ENCODE assay signal across 9 mouse cellular contexts in the genomic region with DNA sequence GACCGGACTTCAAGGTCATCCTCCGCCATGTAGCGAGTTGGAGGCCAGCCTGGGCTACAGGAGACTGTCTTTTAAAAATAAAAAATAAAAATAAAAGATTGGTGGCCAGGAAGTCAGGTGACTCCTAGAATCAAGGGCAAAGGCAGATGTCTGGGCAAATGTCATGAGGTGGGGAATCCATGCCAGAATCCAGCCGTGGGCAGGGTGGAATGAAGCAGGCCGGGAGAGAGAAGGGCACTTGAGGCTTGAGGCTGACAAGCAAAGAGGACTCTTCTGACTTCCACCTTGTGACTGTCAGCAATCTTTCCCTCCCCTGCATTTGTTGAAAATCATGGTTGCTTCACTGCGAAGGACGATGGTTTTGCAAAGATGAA. TPM values are rescaled to one million over a fixed set of nuclear protein-coding genes. Genes with fewer than 3 reads are reported as not detected.
DNase-seq lines count a peak whose midpoint lies in the region; ATAC-seq lines count a peak whose summit lies in the region.
"Had no signal": no experiment of that assay in that cellular context is flagged by ENCODE, and none has a peak within 500 bp of the region (broad histone marks: within the 10 kb centered on the region; RNA-seq: fewer than 3 reads in every experiment).

No protein-coding gene starts in this region.

- H3K9ac ChIP-seq in kidney, embryonic 16.5 days (replicated peaks; ENCODE audit: low read length) = peak overlapping the region; percentile 81
- H3K9ac ChIP-seq in hindbrain, embryonic 13.5 days = peak overlapping the region; percentile 91
- peak overlapping the region; percentile 78 for H3K9ac ChIP-seq in midbrain, embryonic 15.5 days

- peak overlapping the region; percentile 64 for H3K4me2 ChIP-seq in kidney, embryonic 16.5 days (replicated peaks; ENCODE audit: low read depth, low read length)
- H3K4me2 ChIP-seq in hindbrain, embryonic 13.5 days = peak overlapping the region; percentile 86
- peak overlapping the region; percentile 80 for H3K4me2 ChIP-seq in midbrain, embryonic 15.5 days

- intact Hi-C loops in gastrocnemius, postnatal 36 days (cut with DNase I) = loop anchor here (5.0 kb wide), 1 partner anchor 69 kb away; no protein-coding TSS in a partner anchor

- H3K4me1 ChIP-seq in kidney, embryonic 16.5 days (ENCODE audit: insufficient read depth, low read length) = peaks cover 8% of the 10 kb centered on the region; the same call in 1 of the 2 replicates
- H3K4me1 ChIP-seq in embryonic facial prominence, embryonic 10.5 days = peaks cover 11% of the 10 kb centered on the region
- peaks cover 21% of the 10 kb centered on the region for H3K4me1 ChIP-seq in hindbrain, embryonic 13.5 days (replicated peaks)
- peaks cover 16% of the 10 kb centered on the region for H3K4me1 ChIP-seq in midbrain, embryonic 15.5 days

- H3K4me3 ChIP-seq in kidney, embryonic 16.5 days (ENCODE audit: low read length) = peak overlapping the region; percentile 59
- H3K4me3 ChIP-seq in embryonic facial prominence, embryonic 10.5 days = peak overlapping the region; percentile 78
- H3K4me3 ChIP-seq in hindbrain, embryonic 13.5 days = peak overlapping the region; percentile 69
- peak overlapping the region; percentile 62 for H3K4me3 ChIP-seq in midbrain, embryonic 15.5 days

- no peak for DNase-seq in kidney, adult 8-10 months
- no peak for DNase-seq in embryonic facial prominence, embryonic 10.5 days (ENCODE audit: low spot score)
- no peak for DNase-seq in gastrocnemius, postnatal 36 days
- DNase-seq in frontal cortex, postnatal 14 days (ENCODE audit: low spot score in 2 of 2) = no peak
- no peak for DNase-seq in layer of hippocampus, adult 9-10 months (ENCODE audit: low spot score)

- no peaks in the 10 kb centered on the region for H3K9me3 ChIP-seq in kidney, embryonic 16.5 days (ENCODE audit: low read length)
- no peaks in the 10 kb centered on the region for H3K9me3 ChIP-seq in embryonic facial prominence, embryonic 10.5 days
- no peaks in the 10 kb centered on the region for H3K9me3 ChIP-seq in hindbrain, embryonic 13.5 days
- no peaks in the 10 kb centered on the region for H3K9me3 ChIP-seq in midbrain, embryonic 15.5 days

- no peaks in the 10 kb centered on the region for H3K36me3 ChIP-seq in kidney, embryonic 16.5 days (ENCODE audit: insufficient read depth, low read length)
- peaks cover 6% of the 10 kb centered on the region for H3K36me3 ChIP-seq in embryonic facial prominence, embryonic 10.5 days (replicated peaks)
- peaks cover 15% of the 10 kb centered on the region for H3K36me3 ChIP-seq in hindbrain, embryonic 13.5 days
- H3K36me3 ChIP-seq in midbrain, embryonic 15.5 days (replicated peaks) = no peaks in the 10 kb centered on the region

- H3K27ac ChIP-seq in kidney, embryonic 16.5 days (ENCODE audit: low read length) = no peak overlapping the region
- peak overlapping the region; percentile 93 for H3K27ac ChIP-seq in embryonic facial prominence, embryonic 10.5 days (replicated peaks)
- H3K27ac ChIP-seq in hindbrain, embryonic 13.5 days = peak overlapping the region; percentile 91
- H3K27ac ChIP-seq in midbrain, embryonic 15.5 days = peak overlapping the region; percentile 86

- H3K27me3 ChIP-seq in kidney, embryonic 16.5 days (ENCODE audit: insufficient read depth, low read length) = no peaks in the 10 kb centered on the region
- no peaks in the 10 kb centered on the region for H3K27me3 ChIP-seq in embryonic facial prominence, embryonic 10.5 days (replicated peaks; ENCODE audit: low read depth, poor library complexity, severe bottlenecking)
- no peaks in the 10 kb centered on the region for H3K27me3 ChIP-seq in hindbrain, embryonic 13.5 days
- no peaks in the 10 kb centered on the region for H3K27me3 ChIP-seq in midbrain, embryonic 15.5 days (replicated peaks)

- ATAC-seq in kidney, embryonic 16.5 days (ENCODE audit: low FRiP score, low TSS enrichment) = no peak
- no peak for ATAC-seq in hindbrain, embryonic 13.5 days (ENCODE audit: low FRiP score)
- ATAC-seq in midbrain, embryonic 15.5 days (replicated peaks) = no peak

- WGBS in kidney, embryonic 16.5 days = 82% methylated on average over 7 of the region's 7 CpGs
- 85% methylated on average over 7 of the region's 7 CpGs for WGBS in embryonic facial prominence, embryonic 10.5 days
- 85% methylated on average over 7 of the region's 7 CpGs for WGBS in hindbrain, embryonic 13.5 days
- 79% methylated on average over 7 of the region's 7 CpGs for WGBS in midbrain, embryonic 15.5 days

RNA-seq across cellular contexts. Expression of gene Eid2b, which starts 0.7 kb away (rescaled TPM):
- 9.2 and 9.9 TPM in 2 replicates for polyA plus RNA-seq in kidney, embryonic 16.5 days (2015; fragmentation: Nextera tagmentation; extraction: Ambion mirVana)
- polyA plus RNA-seq in embryonic facial prominence, embryonic 10.5 days (2016; fragmentation: Nextera tagmentation; extraction: Ambion mirVana) = 9.3 and 9.7 TPM in 2 replicates
- polyA plus RNA-seq in hindbrain, embryonic 13.5 days (2015; fragmentation: Nextera tagmentation; extraction: Ambion mirVana) = 36.0 and 36.9 TPM in 2 replicates
- 44.1 and 45.1 TPM in 2 replicates for polyA plus RNA-seq in midbrain, embryonic 15.5 days (2015; fragmentation: Nextera tagmentation; extraction: Ambion mirVana)
- 1 to 10 TPM; 5.2 to 5.9 TPM for total RNA-seq in gastrocnemius, postnatal 36 days (2021)

RNA-seq across cellular contexts. Expression of gene Eid2, which starts 10.6 kb away (rescaled TPM):
- 0.85 and 1.2 TPM in 2 replicates for polyA plus RNA-seq in kidney, embryonic 16.5 days (2015; fragmentation: Nextera tagmentation; extraction: Ambion mirVana)
- 2.0 and 2.7 TPM in 2 replicates for polyA plus RNA-seq in embryonic facial prominence, embryonic 10.5 days (2016; fragmentation: Nextera tagmentation; extraction: Ambion mirVana)
- 4.3 and 4.6 TPM in 2 replicates for polyA plus RNA-seq in hindbrain, embryonic 13.5 days (2015; fragmentation: Nextera tagmentation; extraction: Ambion mirVana)
- 16.4 and 21.0 TPM in 2 replicates for polyA plus RNA-seq in midbrain, embryonic 15.5 days (2015; fragmentation: Nextera tagmentation; extraction: Ambion mirVana)
- 1 to 10 TPM; 4.9 to 6.3 TPM for total RNA-seq in gastrocnemius, postnatal 36 days (2021)

RNA-seq across cellular contexts. Expression of gene Selenov, which starts 12.7 kb away (rescaled TPM):
- polyA plus RNA-seq in kidney, embryonic 16.5 days (2015; fragmentation: Nextera tagmentation; extraction: Ambion mirVana) = 0.41 and 0.74 TPM in 2 replicates
- polyA plus RNA-seq in embryonic facial prominence, embryonic 10.5 days (2016; fragmentation: Nextera tagmentation; extraction: Ambion mirVana) = 0.18 and 0.49 TPM in 2 replicates
- 0.74 and 1.2 TPM in 2 replicates for polyA plus RNA-seq in hindbrain, embryonic 13.5 days (2015; fragmentation: Nextera tagmentation; extraction: Ambion mirVana)
- 0.92 and 1.3 TPM in 2 replicates for polyA plus RNA-seq in midbrain, embryonic 15.5 days (2015; fragmentation: Nextera tagmentation; extraction: Ambion mirVana)
- total RNA-seq in gastrocnemius, postnatal 36 days (2021) = not detected
- polyA plus RNA-seq: large intestine, adult 2 months had no signal

RNA-seq across cellular contexts. Expression of gene Dll3, which starts 23.8 kb away (rescaled TPM):
- 0.50 and 0.68 TPM in 2 replicates for polyA plus RNA-seq in kidney, embryonic 16.5 days (2015; fragmentation: Nextera tagmentation; extraction: Ambion mirVana)
- polyA plus RNA-seq in embryonic facial prominence, embryonic 10.5 days (2016; fragmentation: Nextera tagmentation; extraction: Ambion mirVana) = 7.3 and 13.9 TPM in 2 replicates
- polyA plus RNA-seq in hindbrain, embryonic 13.5 days (2015; fragmentation: Nextera tagmentation; extraction: Ambion mirVana) = 22.2 and 24.5 TPM in 2 replicates
- polyA plus RNA-seq in midbrain, embryonic 15.5 days (2015; fragmentation: Nextera tagmentation; extraction: Ambion mirVana) = 22.6 and 23.1 TPM in 2 replicates
- total RNA-seq in gastrocnemius, postnatal 36 days (2021) = not detected

RNA-seq across cellular contexts. Expression of gene Timm50, which starts 33.6 kb away (rescaled TPM):
- 162 and 169 TPM in 2 replicates for polyA plus RNA-seq in kidney, embryonic 16.5 days (2015; fragmentation: Nextera tagmentation; extraction: Ambion mirVana)
- 215 and 243 TPM in 2 replicates for polyA plus RNA-seq in embryonic facial prominence, embryonic 10.5 days (2016; fragmentation: Nextera tagmentation; extraction: Ambion mirVana)
- polyA plus RNA-seq in hindbrain, embryonic 13.5 days (2015; fragmentation: Nextera tagmentation; extraction: Ambion mirVana) = 134 and 136 TPM in 2 replicates
- 129 and 136 TPM in 2 replicates for polyA plus RNA-seq in midbrain, embryonic 15.5 days (2015; fragmentation: Nextera tagmentation; extraction: Ambion mirVana)
- 10 to 100 TPM; 41.9 to 42.5 TPM for total RNA-seq in gastrocnemius, postnatal 36 days (2021)
